Mouse (Mus musculus): ENCODE measurements around the gene 4933407L21Rik. TPM values are rescaled to one million over a fixed set of nuclear protein-coding genes. Genes with fewer than 3 reads are reported as not detected.
"Not testable (repeated sequence)": the region's sequence is repeated elsewhere in the genome, so short reads cannot be mapped to it uniquely, and the experiment has no call there.

The 4933407L21Rik gene
- polyA plus RNA-seq, 1 experiment = not detected

- 83% methylated on average over 3 of the region's 3 CpGs for WGBS
- no peak for TF ChIP-seq POLR2A (IDR thresholded peaks at IDR 0.05; ENCODE audit: insufficient read depth, low read depth, low read length)
- TF ChIP-seq CTCF (IDR thresholded peaks at IDR 0.05; ENCODE audit: insufficient read depth, low read depth, low read length) = no peak
Observed at GRCm38 (mm10) chr1:85985784-85986183, 57.5 kb downstream of the 4933407L21Rik start.

GRCm38 (mm10) chr1:85988351-85988750, 60.1 kb downstream of the 4933407L21Rik start:
- 87% methylated on average over 4 of the region's 4 CpGs for WGBS

More at GRCm38 (mm10) chr1:85985784-85986183, 57.5 kb downstream of the 4933407L21Rik start:
- Histone ChIP-seq H3K4me1 (ENCODE audit: control insufficient read depth, insufficient read depth, low read length) (peaks cover 4% of the 10 kb centered on the region; the same call in 1 of the 2 replicates), H3K27ac (ENCODE audit: insufficient read depth, low read depth, low read length) (no peak overlapping the region), H3K4me3 (ENCODE audit: insufficient read depth, low read depth, low read length) (no peak overlapping the region)

GRCm38 (mm10) chr1:85988882-85989281, 60.6 kb downstream of the 4933407L21Rik start:
- WGBS = 92% methylated on average over 4 of the region's 4 CpGs
- not testable (repeated sequence) for H3K4me3 ChIP-seq (ENCODE audit: insufficient read depth, low read depth, low read length); H3K4me1 ChIP-seq (ENCODE audit: control insufficient read depth, insufficient read depth, low read length); H3K27ac ChIP-seq (ENCODE audit: insufficient read depth, low read depth, low read length)

More at GRCm38 (mm10) chr1:85988351-85988750, 60.1 kb downstream of the 4933407L21Rik start:
- H3K27ac ChIP-seq (ENCODE audit: insufficient read depth, low read depth, low read length) = no peak overlapping the region
- no peak overlapping the region for H3K4me3 ChIP-seq (ENCODE audit: insufficient read depth, low read depth, low read length)
- TF ChIP-seq CTCF (IDR thresholded peaks at IDR 0.05; ENCODE audit: insufficient read depth, low read depth, low read length) = no peak
- TF ChIP-seq POLR2A (IDR thresholded peaks at IDR 0.05; ENCODE audit: insufficient read depth, low read depth, low read length) = no peak
- no peaks in the 10 kb centered on the region for H3K4me1 ChIP-seq (ENCODE audit: control insufficient read depth, insufficient read depth, low read length)

Other genes with a start within 250 kb of the 4933407L21Rik start
- gene A630001G21Rik, start 149.8 kb upstream of the 4933407L21Rik start, polyA plus RNA-seq (2012; ENCODE audit: insufficient read depth, insufficient read length, low replicate concordance, missing spikeins) = not detected in 2 replicates
- gene Cab39, start 135.0 kb upstream of the 4933407L21Rik start, polyA plus RNA-seq (2012; ENCODE audit: insufficient read depth, insufficient read length, low replicate concordance, missing spikeins) = 256 TPM in 1 of 2 replicates, not detected in the other
- gene Itm2c, start 34.2 kb upstream of the 4933407L21Rik start, polyA plus RNA-seq (2012; ENCODE audit: insufficient read depth, insufficient read length, low replicate concordance, missing spikeins) = not detected in 2 replicates
- gene Gpr55, start 32.5 kb downstream of the 4933407L21Rik start, polyA plus RNA-seq (2012; ENCODE audit: insufficient read depth, insufficient read length, low replicate concordance, missing spikeins) = not detected in 2 replicates
- gene Spata3, start 88.3 kb downstream of the 4933407L21Rik start, polyA plus RNA-seq (2012; ENCODE audit: insufficient read depth, insufficient read length, low replicate concordance, missing spikeins) = not detected in 2 replicates
- gene 2810459M11Rik, start 117.4 kb downstream of the 4933407L21Rik start, polyA plus RNA-seq (2012; ENCODE audit: insufficient read depth, insufficient read length, low replicate concordance, missing spikeins) = not detected in 2 replicates
- gene Psmd1, start 135.9 kb downstream of the 4933407L21Rik start, polyA plus RNA-seq (2012; ENCODE audit: insufficient read depth, insufficient read length, low replicate concordance, missing spikeins) = 97.9 TPM in 1 of 2 replicates, not detected in the other
- not detected in 2 replicates for gene Htr2b, start 183.5 kb downstream of the 4933407L21Rik start, polyA plus RNA-seq (2012; ENCODE audit: insufficient read depth, insufficient read length, low replicate concordance, missing spikeins)
- gene Gm21972, start 205.2 kb downstream of the 4933407L21Rik start, polyA plus RNA-seq (2012; ENCODE audit: insufficient read depth, insufficient read length, low replicate concordance, missing spikeins) = not detected in 2 replicates
- not detected in 2 replicates for gene Armc9, start 226.3 kb downstream of the 4933407L21Rik start, polyA plus RNA-seq (2012; ENCODE audit: insufficient read depth, insufficient read length, low replicate concordance, missing spikeins)

Data from olfactory bulb, adult 2 months (tissue).